In the genomic region with DNA sequence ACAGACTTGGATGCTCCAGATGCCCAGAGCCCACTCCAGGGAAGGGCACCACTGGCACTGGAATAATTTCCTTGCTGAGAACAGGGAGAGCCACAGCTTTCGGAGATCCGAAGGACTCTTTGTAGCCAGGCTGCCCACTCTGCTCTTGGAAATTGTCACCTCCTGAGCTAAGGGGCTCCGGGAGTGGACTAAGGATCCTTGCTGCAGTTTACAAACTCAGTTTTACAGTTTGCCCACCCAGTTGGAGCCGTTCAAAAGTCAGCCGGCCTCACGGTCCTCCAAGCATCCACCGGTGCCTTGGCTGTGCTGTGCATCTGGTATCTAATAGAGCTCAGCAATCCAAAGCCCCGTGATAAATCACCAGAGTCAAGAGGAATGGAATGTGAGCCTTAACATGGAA, we compare ENCODE assay signal across 16 mouse cellular contexts.
"Had no signal": no experiment of that assay in that cellular context is flagged by ENCODE, and none has a peak within 500 bp of the region (broad histone marks: within the 10 kb centered on the region; RNA-seq: fewer than 3 reads in every experiment).

No protein-coding gene starts in this region.

- H3K27ac ChIP-seq: limb, embryonic 12.5 days; liver, embryonic 13.5 days; lung, embryonic 15.5 days; macrophage; neural tube, embryonic 15.5 days; stomach, postnatal 0 days had no signal

- H3K4me3 ChIP-seq: limb, embryonic 12.5 days; liver, embryonic 13.5 days; lung, embryonic 15.5 days; megakaryocyte, embryonic 14.5 days; myocyte; neural tube, embryonic 15.5 days had no signal

- H3K4me2 ChIP-seq: limb, embryonic 12.5 days; liver, embryonic 13.5 days; lung, embryonic 15.5 days; neural tube, embryonic 15.5 days had no signal

- DNase-seq: kidney, adult 9 months; kidney, postnatal 25 days; liver; liver, embryonic 13.5 days; liver, postnatal 0 days; lung, postnatal 14 days; right cerebral cortex, adult 18-20 months; right cerebral cortex, postnatal 25 days; thymus, postnatal 4 days had no signal

- H3K27me3 ChIP-seq: limb, embryonic 12.5 days; liver, embryonic 13.5 days; lung, embryonic 15.5 days; neural tube, embryonic 15.5 days had no signal

- ATAC-seq: liver, postnatal 0 days had no signal

- H3K9ac ChIP-seq: limb, embryonic 12.5 days; liver, embryonic 13.5 days; liver, postnatal 0 days; lung, embryonic 15.5 days; neural tube, embryonic 15.5 days had no signal

- H3K9me3 ChIP-seq: limb, embryonic 12.5 days; liver, embryonic 13.5 days; lung, embryonic 15.5 days; neural tube, embryonic 15.5 days had no signal
